Mouse (Mus musculus): Measurements from ENCODE around the gene Gjd2.

Gjd2 gene

DNA sequence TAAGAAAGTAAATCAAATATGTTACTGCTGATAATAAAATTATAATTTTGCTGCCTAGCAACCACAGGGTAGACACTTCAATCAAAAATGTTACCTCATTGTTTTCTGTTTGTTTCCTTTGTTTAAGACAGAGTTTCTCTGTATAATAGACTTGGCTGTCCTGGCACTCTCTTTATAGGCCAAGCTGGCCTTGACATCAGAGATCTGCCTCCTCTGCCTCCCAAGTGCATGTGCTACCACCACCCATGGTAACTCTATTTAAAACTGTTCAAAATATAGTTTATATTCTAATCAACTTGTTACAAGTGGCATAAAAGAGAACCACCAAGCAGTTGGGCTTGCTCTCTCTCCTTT lies 6.8 kb upstream of the Gjd2 start:
- no peaks in the 10 kb centered on the region for H3K9me3 ChIP-seq (ENCODE audit: low read length)
- H3K27me3 ChIP-seq (ENCODE audit: insufficient read depth, low read length) = peaks cover 6% of the 10 kb centered on the region; the same call in 1 of the 2 replicates
- no peak for TF ChIP-seq NANOG (IDR thresholded peaks at IDR 0.05; ENCODE audit: borderline replicate concordance, low read length)
- no peak for TF ChIP-seq POU5F1 (IDR thresholded peaks at IDR 0.05; ENCODE audit: borderline replicate concordance, low read length)
- TF ChIP-seq CTCF (conservative IDR thresholded peaks at IDR 0.05; ENCODE audit: low read length) = no peak
- no peak overlapping the region for H3K4me3 ChIP-seq (replicated peaks; ENCODE audit: low read length)
- peaks cover 10% of the 10 kb centered on the region; the same call in 1 of the 2 replicates for H3K4me1 ChIP-seq (replicated peaks; ENCODE audit: low read depth, low read length)
- H3K36me3 ChIP-seq (ENCODE audit: insufficient read depth, low read length) = no peaks in the 10 kb centered on the region

DNA sequence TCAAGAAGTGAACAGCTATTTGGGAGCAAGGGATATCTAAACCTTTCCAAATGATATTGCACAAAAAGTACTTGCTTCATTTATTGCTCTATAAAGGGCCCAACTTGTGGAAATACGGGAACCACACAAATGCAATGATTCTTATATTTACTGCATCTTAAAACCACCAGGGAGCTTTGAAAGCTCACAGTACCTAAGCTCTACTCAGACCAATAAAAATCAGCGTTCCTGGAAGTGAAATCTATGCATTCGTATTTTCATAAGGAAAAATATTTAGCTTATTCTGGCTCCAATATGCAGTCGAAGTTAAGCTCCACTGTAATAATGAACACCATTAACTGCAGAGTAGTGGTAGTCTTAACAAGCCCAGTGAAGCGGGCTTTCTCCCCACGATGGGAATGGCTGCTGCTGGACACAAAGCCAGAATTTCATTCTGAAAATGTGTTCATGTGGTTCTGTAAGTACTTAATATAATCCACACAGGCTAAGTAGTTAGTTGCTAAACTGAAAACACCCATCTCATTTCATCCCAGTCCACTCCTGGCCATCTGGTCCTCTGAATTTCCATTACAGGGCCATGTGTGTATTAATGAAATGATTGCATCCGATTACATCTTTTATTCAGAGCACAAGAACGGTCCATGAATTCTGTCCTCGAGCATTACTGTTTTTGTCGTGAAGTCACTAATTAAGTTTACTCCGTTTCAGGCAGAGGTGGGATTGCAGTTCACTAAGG lies 6.2 kb upstream of the Gjd2 start:
- TF ChIP-seq NANOG (IDR thresholded peaks at IDR 0.05; ENCODE audit: borderline replicate concordance, low read length) (no peak), CTCF (conservative IDR thresholded peaks at IDR 0.05; ENCODE audit: low read length) (no peak), POU5F1 (IDR thresholded peaks at IDR 0.05; ENCODE audit: borderline replicate concordance, low read length) (no peak)
- H3K27me3 ChIP-seq (ENCODE audit: insufficient read depth, low read length) = peaks cover 11% of the 10 kb centered on the region
- H3K4me1 ChIP-seq (replicated peaks; ENCODE audit: low read depth, low read length) = peaks cover 10% of the 10 kb centered on the region; the same call in 1 of the 2 replicates
- H3K4me3 ChIP-seq (replicated peaks; ENCODE audit: low read length) = no peak overlapping the region
- H3K36me3 ChIP-seq (ENCODE audit: insufficient read depth, low read length) = no peaks in the 10 kb centered on the region
- no peaks in the 10 kb centered on the region for H3K9me3 ChIP-seq (ENCODE audit: low read length)

DNA sequence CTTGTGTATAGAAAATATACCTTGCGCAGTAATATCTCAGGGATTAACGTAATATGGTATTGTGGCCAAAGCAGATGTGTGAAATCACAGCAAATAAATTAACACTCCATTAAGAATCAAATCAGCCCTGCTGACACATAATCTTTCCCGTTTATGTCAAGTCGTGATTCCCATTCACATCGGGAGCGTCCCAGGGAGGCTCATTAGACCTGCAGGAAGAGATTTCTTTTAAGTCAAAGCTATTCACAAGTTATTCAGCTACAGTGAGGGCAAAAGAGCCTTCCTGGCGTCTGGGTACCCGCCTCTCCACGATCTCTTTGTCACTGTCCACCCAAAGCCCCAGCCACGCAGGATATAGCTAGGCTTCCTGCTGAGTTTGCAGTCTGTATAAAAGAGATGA lies 4.7 kb upstream of the Gjd2 start:
- TF ChIP-seq CTCF (conservative IDR thresholded peaks at IDR 0.05; ENCODE audit: low read length) = no peak
- no peak for TF ChIP-seq NANOG (IDR thresholded peaks at IDR 0.05; ENCODE audit: borderline replicate concordance, low read length)
- TF ChIP-seq POU5F1 (IDR thresholded peaks at IDR 0.05; ENCODE audit: borderline replicate concordance, low read length) = no peak

DNA sequence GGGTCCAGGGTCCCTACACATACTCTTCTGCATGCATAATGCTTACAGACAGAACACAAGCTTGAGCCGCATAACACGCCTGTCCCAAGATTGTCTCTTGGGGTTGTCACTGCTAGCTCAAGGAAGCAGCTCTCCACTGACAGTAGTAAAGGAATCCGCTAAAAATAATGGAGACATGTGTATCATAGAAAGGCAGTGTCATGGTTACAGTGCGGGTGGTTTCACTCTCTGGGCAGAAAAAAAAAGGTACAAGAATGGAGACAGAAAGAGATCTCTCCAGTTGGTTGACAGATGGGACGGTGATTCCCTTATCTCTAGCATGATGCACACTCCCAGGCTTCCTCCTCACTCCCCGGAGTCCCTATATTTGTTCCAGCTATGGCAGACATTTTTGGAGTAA lies 1.4 kb upstream of the Gjd2 start:
- Histone ChIP-seq H3K27me3 (ENCODE audit: insufficient read depth, low read length) (peaks cover 42% of the 10 kb centered on the region), H3K36me3 (ENCODE audit: insufficient read depth, low read length) (no peaks in the 10 kb centered on the region), H3K4me1 (replicated peaks; ENCODE audit: low read depth, low read length) (peaks cover 21% of the 10 kb centered on the region), H3K4me3 (replicated peaks; ENCODE audit: low read length) (no peak overlapping the region), H3K9me3 (ENCODE audit: low read length) (no peaks in the 10 kb centered on the region)
- no peak for TF ChIP-seq CTCF (conservative IDR thresholded peaks at IDR 0.05; ENCODE audit: low read length)
- no peak for TF ChIP-seq NANOG (IDR thresholded peaks at IDR 0.05; ENCODE audit: borderline replicate concordance, low read length)
- no peak for TF ChIP-seq POU5F1 (IDR thresholded peaks at IDR 0.05; ENCODE audit: borderline replicate concordance, low read length)

More for the DNA sequence above, 4.7 kb upstream of the Gjd2 start:
- no peaks in the 10 kb centered on the region for H3K36me3 ChIP-seq (ENCODE audit: insufficient read depth, low read length)
- no peak overlapping the region for H3K4me3 ChIP-seq (replicated peaks; ENCODE audit: low read length)
- peaks cover 15% of the 10 kb centered on the region for H3K4me1 ChIP-seq (replicated peaks; ENCODE audit: low read depth, low read length)
- H3K27me3 ChIP-seq (ENCODE audit: insufficient read depth, low read length) = peaks cover 26% of the 10 kb centered on the region
- H3K9me3 ChIP-seq (ENCODE audit: low read length) = no peaks in the 10 kb centered on the region

DNA sequence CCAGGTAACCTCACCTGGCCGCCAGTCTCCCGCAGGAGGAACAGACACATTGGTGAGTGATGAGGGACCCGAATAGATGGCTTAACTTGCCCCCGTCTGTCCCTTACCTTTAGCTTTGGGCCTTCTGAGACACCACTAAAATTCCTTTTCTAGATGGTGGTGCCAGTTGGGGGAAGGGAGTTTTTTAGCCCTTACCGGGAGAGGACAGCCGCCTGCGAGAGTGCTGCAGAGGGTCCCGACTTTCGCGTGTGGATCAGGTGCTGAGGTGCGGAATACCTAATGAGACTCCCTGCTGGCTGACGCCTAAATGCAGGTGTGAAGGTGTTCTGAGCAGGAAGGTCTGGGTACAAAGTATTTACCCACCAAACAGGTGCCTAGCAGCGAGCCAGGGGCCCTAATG lies 427 bp upstream of the Gjd2 start:
- Histone ChIP-seq H3K4me1 (replicated peaks; ENCODE audit: low read depth, low read length) (peaks cover 21% of the 10 kb centered on the region), H3K27me3 (ENCODE audit: insufficient read depth, low read length) (peaks cover 42% of the 10 kb centered on the region), H3K36me3 (ENCODE audit: insufficient read depth, low read length) (no peaks in the 10 kb centered on the region), H3K9me3 (ENCODE audit: low read length) (no peaks in the 10 kb centered on the region), H3K4me3 (replicated peaks; ENCODE audit: low read length) (peak overlapping the region; percentile 84)
- TF ChIP-seq POU5F1 (IDR thresholded peaks at IDR 0.05; ENCODE audit: borderline replicate concordance, low read length) (no peak), NANOG (IDR thresholded peaks at IDR 0.05; ENCODE audit: borderline replicate concordance, low read length) (no peak), CTCF (conservative IDR thresholded peaks at IDR 0.05; ENCODE audit: low read length) (no peak)

DNA sequence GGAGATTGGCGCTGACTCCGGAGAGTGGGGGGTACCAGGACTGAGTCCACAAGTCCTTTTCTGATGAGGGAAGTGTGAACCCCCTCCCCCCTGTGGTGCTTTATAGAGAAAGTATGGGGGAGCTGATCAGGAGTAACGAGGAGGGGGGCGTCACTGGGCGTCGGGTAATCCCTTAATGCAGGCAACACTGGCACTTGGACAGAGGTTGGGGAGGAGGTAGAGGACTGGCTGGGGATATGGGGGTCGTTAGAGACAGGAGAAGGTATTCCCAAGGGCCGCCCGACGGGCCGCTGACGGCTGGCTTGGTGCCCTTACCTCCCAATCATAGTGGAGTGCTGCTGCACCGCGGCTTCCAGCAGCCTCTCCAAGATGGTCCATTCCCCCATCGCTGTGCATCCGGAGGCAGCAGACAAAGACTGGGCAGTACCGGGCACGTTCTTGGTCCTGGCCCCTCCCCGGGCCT lies 639 bp downstream of the Gjd2 start:
- peak overlapping the region; percentile 84 for H3K4me3 ChIP-seq (replicated peaks; ENCODE audit: low read length)
- TF ChIP-seq POU5F1 (IDR thresholded peaks at IDR 0.05; ENCODE audit: borderline replicate concordance, low read length) = no peak
- no peak for TF ChIP-seq CTCF (conservative IDR thresholded peaks at IDR 0.05; ENCODE audit: low read length)

DNA sequence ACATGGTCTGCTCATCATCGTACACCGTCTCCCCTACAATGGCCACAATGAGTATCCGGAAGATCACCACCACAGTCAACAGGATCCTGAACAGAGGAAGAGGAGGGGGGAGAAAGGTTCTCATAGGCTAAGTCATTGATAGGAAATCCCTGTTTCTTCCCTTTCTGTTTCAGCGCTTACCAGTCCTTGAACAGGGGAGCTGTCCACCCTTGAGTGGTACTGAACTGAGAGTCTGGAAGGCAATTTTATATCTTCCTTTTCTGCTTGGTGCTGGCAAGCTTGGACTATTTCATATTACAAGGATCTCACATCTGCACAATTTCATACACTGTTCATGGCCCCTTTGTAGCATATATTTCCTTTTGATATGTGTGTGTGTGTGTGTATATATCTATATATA lies 1.6 kb downstream of the Gjd2 start:
- H3K4me3 ChIP-seq (replicated peaks; ENCODE audit: low read length) = no peak overlapping the region
- TF ChIP-seq NANOG (IDR thresholded peaks at IDR 0.05; ENCODE audit: borderline replicate concordance, low read length) (no peak), POU5F1 (IDR thresholded peaks at IDR 0.05; ENCODE audit: borderline replicate concordance, low read length) (no peak), CTCF (conservative IDR thresholded peaks at IDR 0.05; ENCODE audit: low read length) (no peak)
- H3K36me3 ChIP-seq (ENCODE audit: insufficient read depth, low read length) = no peaks in the 10 kb centered on the region
- no peaks in the 10 kb centered on the region for H3K9me3 ChIP-seq (ENCODE audit: low read length)
- H3K4me1 ChIP-seq (replicated peaks; ENCODE audit: low read depth, low read length) = peaks cover 11% of the 10 kb centered on the region
- peaks cover 36% of the 10 kb centered on the region for H3K27me3 ChIP-seq (ENCODE audit: insufficient read depth, low read length)

More for the DNA sequence above, 639 bp downstream of the Gjd2 start:
- Histone ChIP-seq H3K27me3 (ENCODE audit: insufficient read depth, low read length) (peaks cover 42% of the 10 kb centered on the region), H3K9me3 (ENCODE audit: low read length) (no peaks in the 10 kb centered on the region), H3K36me3 (ENCODE audit: insufficient read depth, low read length) (no peaks in the 10 kb centered on the region), H3K4me1 (replicated peaks; ENCODE audit: low read depth, low read length) (peaks cover 11% of the 10 kb centered on the region)

DNA sequence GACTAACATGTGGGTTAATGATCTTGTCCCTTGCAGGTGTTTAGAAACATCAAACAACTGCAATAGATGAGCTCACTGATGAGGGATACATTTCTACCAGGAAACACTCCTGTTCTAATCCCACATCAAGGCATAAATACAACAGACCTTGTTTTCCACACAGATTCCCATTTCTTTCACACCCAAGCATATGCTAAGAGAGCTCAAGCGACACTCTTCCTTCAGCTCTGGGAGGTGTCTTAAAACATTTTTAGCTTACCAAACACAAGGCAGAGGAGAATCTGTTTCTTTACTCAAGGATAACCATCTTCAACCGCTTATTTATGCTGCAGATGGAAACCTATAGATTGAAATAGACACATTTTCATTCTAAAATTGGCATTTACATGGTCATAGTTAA lies 5.1 kb downstream of the Gjd2 start:
- no peak overlapping the region for H3K4me3 ChIP-seq (replicated peaks; ENCODE audit: low read length)
- peaks cover 18% of the 10 kb centered on the region for H3K27me3 ChIP-seq (ENCODE audit: insufficient read depth, low read length)
- H3K36me3 ChIP-seq (ENCODE audit: insufficient read depth, low read length) = no peaks in the 10 kb centered on the region
- no peaks in the 10 kb centered on the region for H3K9me3 ChIP-seq (ENCODE audit: low read length)
- peaks cover 6% of the 10 kb centered on the region for H3K4me1 ChIP-seq (replicated peaks; ENCODE audit: low read depth, low read length)
- TF ChIP-seq CTCF (conservative IDR thresholded peaks at IDR 0.05; ENCODE audit: low read length) (no peak), NANOG (IDR thresholded peaks at IDR 0.05; ENCODE audit: borderline replicate concordance, low read length) (no peak), POU5F1 (IDR thresholded peaks at IDR 0.05; ENCODE audit: borderline replicate concordance, low read length) (no peak)

DNA sequence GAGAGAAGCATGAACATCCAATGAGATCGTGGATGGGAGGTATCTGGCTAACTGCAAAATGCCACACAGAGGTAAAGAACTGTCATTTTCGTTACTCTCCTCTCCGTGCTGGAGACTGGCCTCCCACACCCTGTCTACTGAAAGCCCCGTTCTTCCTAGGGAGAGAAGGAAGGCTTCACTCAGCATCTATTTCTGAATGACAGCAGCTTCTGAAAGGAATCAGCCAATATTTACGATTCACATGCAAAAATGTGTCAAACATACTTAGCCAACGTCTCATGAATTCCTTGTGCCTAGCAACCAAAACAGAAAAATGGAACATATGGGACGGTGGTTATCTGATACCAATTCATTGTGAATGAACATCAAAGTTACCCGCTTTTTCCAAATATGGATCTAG lies 15.9 kb downstream of the Gjd2 start:
- H3K4me1 ChIP-seq (replicated peaks; ENCODE audit: low read depth, low read length) = no peaks in the 10 kb centered on the region

More for the DNA sequence above, 15.9 kb downstream of the Gjd2 start:
- TF ChIP-seq CTCF (conservative IDR thresholded peaks at IDR 0.05; ENCODE audit: low read length) = no peak
- no peak for TF ChIP-seq POU5F1 (IDR thresholded peaks at IDR 0.05; ENCODE audit: borderline replicate concordance, low read length)
- no peak for TF ChIP-seq NANOG (IDR thresholded peaks at IDR 0.05; ENCODE audit: borderline replicate concordance, low read length)
- no peaks in the 10 kb centered on the region for H3K27me3 ChIP-seq (ENCODE audit: insufficient read depth, low read length)
- no peaks in the 10 kb centered on the region for H3K36me3 ChIP-seq (ENCODE audit: insufficient read depth, low read length)
- no peak overlapping the region for H3K4me3 ChIP-seq (replicated peaks; ENCODE audit: low read length)
- H3K9me3 ChIP-seq (ENCODE audit: low read length) = no peaks in the 10 kb centered on the region
